Mouse (Mus musculus) cerebellum, adult 2 months (tissue): Measurements from ENCODE around the gene Lyrm4.

Source experiments
- CTCF ChIP-seq: fragments of 200-500 bp; IDR thresholded peaks from 2 replicates; pipeline ENCODE4 v1.5.1; 2011; ENCODE audit warnings: low read depth, mild to moderate bottlenecking, control low read depth, low read length, moderate library complexity, borderline replicate concordance; ENCODE audit not compliant: insufficient read depth
- POLR2A ChIP-seq: fragments of 200-500 bp; IDR thresholded peaks from 2 replicates; pipeline ENCODE4 v1.6.1; 2011; ENCODE audit warnings: low read length, control low read depth, borderline replicate concordance; ENCODE audit not compliant: insufficient read depth

DNA sequence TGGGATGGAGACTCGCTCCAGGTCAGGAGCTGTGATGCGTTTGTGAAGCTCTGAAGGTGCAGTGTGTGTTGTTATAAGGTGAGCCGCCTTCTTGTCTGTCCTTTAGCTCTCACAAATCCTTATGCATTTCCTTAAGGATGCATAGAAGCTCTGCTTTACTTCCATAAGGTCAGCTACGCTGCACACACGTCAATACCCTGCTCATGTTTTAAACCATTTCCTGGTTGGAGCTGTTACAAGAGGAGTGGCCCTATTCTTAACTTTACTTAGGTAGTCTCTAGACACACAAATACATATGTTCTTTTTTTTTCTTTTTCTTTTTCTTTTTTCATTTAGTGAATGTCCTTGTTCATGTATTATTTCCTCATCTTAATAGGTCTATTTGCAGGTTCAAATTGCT is 22.4 kb upstream of the Lyrm4 start:
- no peak for TF ChIP-seq CTCF
- TF ChIP-seq POLR2A = no peak
